ENCODE assay signal across 11 mouse cellular contexts in the genomic region with DNA sequence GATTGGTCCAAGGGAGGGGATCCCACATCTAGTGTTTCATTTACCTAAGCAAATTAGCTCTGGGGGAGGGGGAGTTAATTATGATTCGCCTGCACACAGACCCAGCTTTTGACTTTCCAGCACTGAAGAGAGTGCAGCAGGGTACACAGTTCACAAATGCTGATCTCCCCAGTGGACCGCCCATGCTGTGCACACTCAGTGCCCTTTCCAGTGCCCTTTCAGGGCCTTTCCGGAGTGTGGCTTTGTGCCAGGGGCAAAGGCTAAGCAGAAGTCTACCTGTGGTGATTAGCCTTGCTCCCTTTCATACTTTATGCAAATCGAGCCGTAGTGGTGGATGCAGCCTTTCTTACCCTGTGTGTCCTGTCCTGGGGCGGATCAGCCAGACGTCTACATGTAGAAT. TPM values are rescaled to one million over a fixed set of nuclear protein-coding genes. Genes with fewer than 3 reads are reported as not detected.
DNase-seq lines count a peak whose midpoint lies in the region; ATAC-seq and TF ChIP-seq lines count a peak whose summit lies in the region.
"Had no signal": no experiment of that assay in that cellular context is flagged by ENCODE, and none has a peak within 500 bp of the region (broad histone marks: within the 10 kb centered on the region; RNA-seq: fewer than 3 reads in every experiment).

No protein-coding gene starts in this region.

- no peaks in the 10 kb centered on the region for H3K36me3 ChIP-seq in hindbrain, embryonic 11.5 days (ENCODE audit: control insufficient read depth, insufficient read depth, low read length)
- H3K36me3 ChIP-seq in limb, embryonic 10.5 days: no peaks in the 10 kb centered on the region
- no peaks in the 10 kb centered on the region for H3K36me3 ChIP-seq in heart, adult 2 months (ENCODE audit: control insufficient read depth, insufficient read depth, low read length)
- H3K36me3 ChIP-seq: G1E had no signal

- no peak for TF ChIP-seq EP300 in heart, adult 2 months (IDR thresholded peaks at IDR 0.05; ENCODE audit: insufficient read depth, low read depth, low read length)

- peak overlapping the region; percentile 83 for H3K27ac ChIP-seq in hindbrain, embryonic 11.5 days (ENCODE audit: low read depth, low read length)
- H3K27ac ChIP-seq in limb, embryonic 10.5 days: peak overlapping the region; percentile 82
- H3K27ac ChIP-seq in heart, adult 2 months: no peak overlapping the region
- H3K27ac ChIP-seq: macrophage had no signal

- H3K27me3 ChIP-seq in hindbrain, embryonic 11.5 days (ENCODE audit: control insufficient read depth, insufficient read depth, low read length): no peaks in the 10 kb centered on the region
- H3K27me3 ChIP-seq in limb, embryonic 10.5 days (ENCODE audit: low read depth, poor library complexity, severe bottlenecking): no peaks in the 10 kb centered on the region
- no peaks in the 10 kb centered on the region for H3K27me3 ChIP-seq in heart, adult 2 months (ENCODE audit: control insufficient read depth, insufficient read depth, low read length)

- H3K4me1 ChIP-seq in hindbrain, embryonic 11.5 days (replicated peaks; ENCODE audit: control insufficient read depth, insufficient read depth, low read length): peaks cover 11% of the 10 kb centered on the region
- peaks cover 83% of the 10 kb centered on the region for H3K4me1 ChIP-seq in limb, embryonic 10.5 days
- no peaks in the 10 kb centered on the region for H3K4me1 ChIP-seq in lung, adult 2 months (ENCODE audit: control insufficient read depth, insufficient read depth, low read length)
- no peaks in the 10 kb centered on the region for H3K4me1 ChIP-seq in heart, adult 2 months (ENCODE audit: control insufficient read depth, insufficient read depth, low read length)

- no peak overlapping the region for H3K4me2 ChIP-seq in hindbrain, embryonic 11.5 days (replicated peaks; ENCODE audit: low read depth, low read length)

- peak; percentile 20 for DNase-seq in right cerebral cortex, postnatal 14 days
- DNase-seq in right cerebral cortex, postnatal 25 days: no peak
- DNase-seq in hindbrain, embryonic 11.5 days (ENCODE audit: low spot score): peak; percentile 38
- DNase-seq in limb, embryonic 10.5 days (ENCODE audit: low spot score): no peak
- no peak for DNase-seq in lung, adult 2 months
- no peak for DNase-seq in heart, adult 2 months
- no peak for DNase-seq in right cerebral cortex, adult 2 months (ENCODE audit: low spot score in 2 of 2)
- DNase-seq: gastrocnemius, postnatal 25 days had no signal

- TF ChIP-seq CTCF in lung, adult 2 months (IDR thresholded peaks at IDR 0.05; ENCODE audit: insufficient read depth, low read length): no peak
- no peak for TF ChIP-seq CTCF in heart, adult 2 months (IDR thresholded peaks at IDR 0.05)

- 26% methylated on average over 7 of the region's 7 CpGs for WGBS in hindbrain, embryonic 11.5 days
- WGBS in limb, embryonic 10.5 days: 46% methylated on average over 7 of the region's 7 CpGs
- 71% methylated on average over 7 of the region's 7 CpGs for whole genome bisulfite sequencing in lung, adult 2 months
- 85% methylated on average over 7 of the region's 7 CpGs for WGBS in heart, adult 2 months

- H3K9me3 ChIP-seq in hindbrain, embryonic 11.5 days (ENCODE audit: control insufficient read depth, low read length): no peaks in the 10 kb centered on the region
- no peaks in the 10 kb centered on the region for H3K9me3 ChIP-seq in limb, embryonic 10.5 days (replicated peaks)

- peak overlapping the region; percentile 28; the same call in 1 of the 2 replicates for H3K9ac ChIP-seq in hindbrain, embryonic 11.5 days (ENCODE audit: low read depth, low read length)
- no peak overlapping the region for H3K9ac ChIP-seq in heart, adult 2 months (ENCODE audit: low read depth, low read length)

- ATAC-seq in hindbrain, embryonic 11.5 days (ENCODE audit: low FRiP score): peak; percentile 63

- intact Hi-C loops in heart, adult 2 months (cut with DNase I): loop anchor here (5.0 to 10.0 kb wide), 2 partner anchors 262 to 464 kb away; partner anchors contain the start of gene Mab21l1

- no peak overlapping the region for H3K4me3 ChIP-seq in hindbrain, embryonic 11.5 days (ENCODE audit: low read depth, low read length)
- H3K4me3 ChIP-seq in limb, embryonic 10.5 days: no peak overlapping the region
- H3K4me3 ChIP-seq in lung, adult 2 months (replicated peaks; ENCODE audit: extremely low read depth, low read depth, low read length): no peak overlapping the region
- no peak overlapping the region for H3K4me3 ChIP-seq in heart, adult 2 months

- no peak for TF ChIP-seq POLR2A in lung, adult 2 months (IDR thresholded peaks at IDR 0.05; ENCODE audit: borderline replicate concordance, extremely low read depth, low read depth, low read length)
- TF ChIP-seq POLR2A in heart, adult 2 months (IDR thresholded peaks at IDR 0.05; ENCODE audit: insufficient read depth, low read depth, low read length): no peak

- no peaks in the 10 kb centered on the region for H3K79me2 ChIP-seq in heart, adult 2 months (replicated peaks; ENCODE audit: control insufficient read depth, insufficient read depth, low read length)

RNA-seq across cellular contexts. Expression of gene Gm21954, which starts 51.2 kb away (rescaled TPM):
- not detected in 2 replicates for polyA plus RNA-seq in hindbrain, embryonic 11.5 days (2014; fragmentation: Nextera tagmentation; extraction: Ambion mirVana)
- polyA plus RNA-seq in limb, embryonic 10.5 days (2016; fragmentation: Nextera tagmentation; extraction: Ambion mirVana): not detected in 2 replicates
- not detected in 2 replicates for polyA plus RNA-seq in lung, adult 2 months (2012; rRNA removed)
- not detected for total RNA-seq in heart, adult 2 months (2021)
- not detected in 2 replicates for polyA plus RNA-seq in heart, adult 2 months (2012; rRNA removed)
- total RNA-seq: G1E; gastrocnemius, postnatal 25 days; layer of hippocampus, adult 8-10 months had no signal
- polyA plus RNA-seq: G1E, macrophage had no signal

Comparison
In these comparisons a context has a peak if more than half of its experiments do, and no peak if none do; other contexts are left out.
1. DNase-seq: peak in right cerebral cortex, postnatal 14 days (single experiment) and hindbrain, embryonic 11.5 days (single experiment); none in right cerebral cortex, postnatal 25 days (single experiment), limb, embryonic 10.5 days (single experiment), lung, adult 2 months (single experiment), heart, adult 2 months (0 of 2) and right cerebral cortex, adult 2 months (0 of 2).